Mouse (Mus musculus) CH12.LX (cell line): ENCODE results near the gene Mrpl46. TPM values are rescaled to one million over a fixed set of nuclear protein-coding genes. Genes with fewer than 3 reads are reported as not detected.

Experiments
- DNase-seq: peaks from one replicate; pipeline ENCODE4 v3.0.0-alpha.2; 2013; ENCODE audit errors: extremely low read depth
- H3K27ac ChIP-seq: 2 replicates; pipeline ENCODE4 v1.5.1; 2012; ENCODE audit warnings: low read depth, mild to moderate bottlenecking, control low read depth, moderate library complexity; ENCODE audit not compliant: insufficient read depth
- H3K27me3 ChIP-seq: replicated peaks from 2 replicates; pipeline ENCODE3; 2012; ENCODE audit warnings: inconsistent platforms
- H3K36me3 ChIP-seq, 2 experiments: replicated peaks in 1 of 2; 2 replicates each; pipeline versions ENCODE3 to v1.6.1; 2012; ENCODE audit warnings: inconsistent platforms in 1 of 2, low read length in 1 of 2, mild to moderate bottlenecking in 1 of 2, mixed read lengths in 1 of 2, moderate library complexity in 1 of 2; ENCODE audit not compliant: control insufficient read depth in 1 of 2, insufficient read depth in 1 of 2
- H3K4me1 ChIP-seq, 2 experiments: 2 replicates each; pipeline ENCODE4 v1.6.1; 2012; ENCODE audit warnings: inconsistent platforms in 1 of 2, moderate library complexity in 1 of 2; ENCODE audit not compliant: insufficient read depth in 2 of 2, control insufficient read depth in 1 of 2
- H3K4me2 ChIP-seq: 2 replicates; pipeline ENCODE4 v1.6.1; 2012; ENCODE audit warnings: low read depth, mild to moderate bottlenecking, control low read depth; ENCODE audit not compliant: poor library complexity, insufficient read depth, severe bottlenecking
- H3K4me3 ChIP-seq, 3 experiments: fragments of 150-350 bp in 1 of 3; sonication (generic) in 1 of 3; replicated peaks in 1 of 3; 2 replicates each; pipeline versions ENCODE3 to v1.5.1; 2011 to 2012; ENCODE audit warnings: low read depth in 2 of 3, low read length in 2 of 3, mild to moderate bottlenecking in 2 of 3, moderate library complexity in 2 of 3, control low read depth in 1 of 3, improper control_type of control experiment in 1 of 3, inconsistent platforms in 1 of 3, mixed read lengths in 1 of 3; ENCODE audit not compliant: poor library complexity in 1 of 3
- H3K79me2 ChIP-seq: replicated peaks from 2 replicates; pipeline ENCODE4 v1.6.1; 2012; ENCODE audit warnings: mild to moderate bottlenecking, moderate library complexity; ENCODE audit not compliant: control insufficient read depth, poor library complexity, insufficient read depth, severe bottlenecking; ENCODE audit errors: extremely low read depth
- H3K9ac ChIP-seq: 2 replicates; pipeline ENCODE4 v1.6.1; 2012; ENCODE audit warnings: low read depth, mild to moderate bottlenecking, control low read depth, moderate library complexity; ENCODE audit not compliant: insufficient read depth
- H3K9me3 ChIP-seq: replicated peaks from 2 replicates; pipeline ENCODE3; 2012; ENCODE audit warnings: low read length, inconsistent platforms, mixed read lengths
- BHLHE40 ChIP-seq: IDR thresholded peaks from 2 replicates; pipeline ENCODE4 v1.6.1; 2011; ENCODE audit warnings: mild to moderate bottlenecking, low read depth, low read length, improper control_type of control experiment
- CTCF ChIP-seq, 2 experiments: IDR thresholded peaks in 1 of 2; conservative IDR thresholded peaks in 1 of 2; 2 replicates each; pipeline ENCODE4 v1.5.1; 2011 to 2012; ENCODE audit warnings: low read depth in 2 of 2, low read length in 2 of 2, improper control_type of control experiment in 1 of 2, inconsistent platforms in 1 of 2, mild to moderate bottlenecking in 1 of 2, moderate library complexity in 1 of 2
- E2F4 ChIP-seq: IDR thresholded peaks from 2 replicates; pipeline ENCODE4 v1.6.1; 2011; ENCODE audit warnings: low read depth, low read length, improper control_type of control experiment; ENCODE audit not compliant: insufficient replicate concordance
- ELF1 ChIP-seq: IDR thresholded peaks from 2 replicates; pipeline ENCODE4 v1.6.1; 2014; ENCODE audit warnings: low read depth, mild to moderate bottlenecking, inconsistent platforms, low read length, improper control_type of control experiment
- EP300 ChIP-seq: IDR thresholded peaks from 2 replicates; pipeline ENCODE4 v1.6.1; 2011; ENCODE audit warnings: low read length, improper control_type of control experiment
- ETS1 ChIP-seq: conservative IDR thresholded peaks from 2 replicates; pipeline ENCODE4 v1.6.1; 2012; ENCODE audit warnings: low read depth, mild to moderate bottlenecking, inconsistent platforms, low read length, improper control_type of control experiment, moderate library complexity
- GABPA ChIP-seq: IDR thresholded peaks from 2 replicates; pipeline ENCODE4 v1.6.1; 2012; ENCODE audit warnings: low read depth, low read length, improper control_type of control experiment, inconsistent platforms; ENCODE audit not compliant: insufficient replicate concordance
- HCFC1 ChIP-seq: IDR thresholded peaks from 2 replicates; pipeline ENCODE4 v1.6.1; 2012; ENCODE audit warnings: low read depth, mild to moderate bottlenecking, inconsistent platforms, low read length, improper control_type of control experiment
- JUN ChIP-seq: IDR thresholded peaks from 2 replicates; pipeline ENCODE4 v1.6.1; 2011; ENCODE audit warnings: low read depth, mild to moderate bottlenecking, low read length, improper control_type of control experiment, moderate library complexity; ENCODE audit not compliant: insufficient read depth
- JUND ChIP-seq: conservative IDR thresholded peaks from 2 replicates; pipeline ENCODE4 v1.6.1; 2011; ENCODE audit warnings: low read depth, low read length, improper control_type of control experiment
- MAX ChIP-seq: IDR thresholded peaks from 2 replicates; pipeline ENCODE4 v1.6.1; 2011; ENCODE audit warnings: low read length, improper control_type of control experiment
- MEF2A ChIP-seq: IDR thresholded peaks from 2 replicates; pipeline ENCODE4 v1.6.1; 2014; ENCODE audit warnings: low read depth, mild to moderate bottlenecking, inconsistent platforms, low read length, improper control_type of control experiment, borderline replicate concordance
- NELFE ChIP-seq: IDR thresholded peaks from 2 replicates; pipeline ENCODE4 v1.6.1; 2011; ENCODE audit warnings: low read depth, low read length, improper control_type of control experiment
- NRF1 ChIP-seq: IDR thresholded peaks from 2 replicates; pipeline ENCODE4 v1.6.1; 2014; ENCODE audit warnings: low read depth, mild to moderate bottlenecking, inconsistent platforms, low read length, improper control_type of control experiment, moderate library complexity
- PAX5 ChIP-seq: IDR thresholded peaks from 2 replicates; pipeline ENCODE4 v1.6.1; 2012; ENCODE audit warnings: low read length, inconsistent platforms, mixed read lengths
- POLR2AphosphoS2 ChIP-seq: IDR thresholded peaks from 2 replicates; pipeline ENCODE4 v1.6.1; 2011; ENCODE audit warnings: low read depth, low read length, improper control_type of control experiment
- RAD21 ChIP-seq: IDR thresholded peaks from 2 replicates; pipeline ENCODE4 v1.6.1; 2011; ENCODE audit warnings: low read depth, mild to moderate bottlenecking, low read length, improper control_type of control experiment, moderate library complexity
- SMC3 ChIP-seq: IDR thresholded peaks from 2 replicates; pipeline ENCODE4 v1.6.1; 2011; ENCODE audit warnings: low read depth, low read length, improper control_type of control experiment
- TBP ChIP-seq: conservative IDR thresholded peaks from 2 replicates; pipeline ENCODE4 v1.6.1; 2011; ENCODE audit warnings: low read depth, low read length, improper control_type of control experiment
- TCF12 ChIP-seq: IDR thresholded peaks from 2 replicates; pipeline ENCODE4 v1.6.1; 2014; ENCODE audit warnings: low read depth, mild to moderate bottlenecking, inconsistent platforms, low read length, improper control_type of control experiment
- USF2 ChIP-seq: conservative IDR thresholded peaks from 2 replicates; pipeline ENCODE4 v1.6.1; 2011; ENCODE audit warnings: low read depth, low read length, improper control_type of control experiment
- ZKSCAN1 ChIP-seq: IDR thresholded peaks from 2 replicates; pipeline ENCODE4 v1.6.1; 2012; ENCODE audit warnings: low read depth, inconsistent platforms, low read length, improper control_type of control experiment, borderline replicate concordance
- ZMIZ1 ChIP-seq: IDR thresholded peaks from 2 replicates; pipeline ENCODE4 v1.6.1; 2012; ENCODE audit warnings: low read depth, mild to moderate bottlenecking, inconsistent platforms, low read length, improper control_type of control experiment
- dilution Hi-C: fragments of 300-500 bp; cut with MboI; formaldehyde crosslinking; loops from 2 replicates; pipeline ENCODE4 v1.14.3; 2020; ENCODE audit warnings: low sequenced_read_pairs; ENCODE audit not compliant: extremely low pct_unique_long_range_greater_than_20kb, extremely low pct_ligation_motif_present
- in situ Hi-C: fragments of 300-500 bp; cut with MboI; formaldehyde crosslinking; loops from 3 replicates; pipeline ENCODE4 v1.14.3; 2019; ENCODE audit warnings: low sequenced_read_pairs, low pct_ligation_motif_present, low pct_unique_long_range_greater_than_20kb, mixed read lengths
- polyA plus RNA-seq: library from polyadenylated mRNA; unstranded; fragments of >175 nt; gene quantifications from 2 replicates; pipeline ENCODE4 v1.2.1, GENCODE M21; 2012; ENCODE audit warnings: low read depth; ENCODE audit not compliant: insufficient read length
- total RNA-seq, 2 experiments: library from RNA; depleted of rRNA; stranded (reverse); fragments of 300-350 nt in 1 of 2; fragments of >200 nt in 1 of 2; gene quantifications; 2 replicates each; pipeline ENCODE4 v1.2.3; 2012 to 2014

The Mrpl46 gene
- total and polyA plus RNA-seq, 3 experiments = 56.1 to 63.2 (median 62.8) TPM

- dilution Hi-C loops (no loop called here), in situ Hi-C loops (no loop called here)
- H3K9ac ChIP-seq = no peak overlapping the region
- TF ChIP-seq USF2 (no peak), JUND (no peak), ZMIZ1 (no peak), TBP (no peak), ZKSCAN1 (no peak), PAX5 (no peak), E2F4 (no peak), EP300 (no peak), POLR2AphosphoS2 (no peak), ETS1 (no peak), NRF1 (no peak), GABPA (no peak), CTCF (conservative IDR thresholded peaks at IDR 0.05 in 1 of 2, IDR thresholded peaks at IDR 0.05 in 1 of 2; ENCODE audit: low read depth in 2 of 2, low read length in 2 of 2) (no peak), MEF2A (no peak), ELF1 (no peak), BHLHE40 (no peak), TCF12 (no peak), MAX (no peak), SMC3 (no peak)
- H3K27ac ChIP-seq = no peak overlapping the region
- no peaks in the 10 kb centered on the region for H3K9me3 ChIP-seq
- no peak overlapping the region for H3K4me2 ChIP-seq
- H3K4me3 ChIP-seq = no peak overlapping the region
- no peaks in the 10 kb centered on the region for H3K4me1 ChIP-seq
- no peaks in the 10 kb centered on the region for H3K79me2 ChIP-seq
- DNase-seq = no peak
- H3K36me3 ChIP-seq = peaks cover 0 to 4% of the 10 kb centered on the region in 2 experiments
- no peaks in the 10 kb centered on the region for H3K27me3 ChIP-seq
Observed at GRCm38 (mm10) chr7:78814766-78815165, 31.4 kb upstream of the Mrpl46 start.

DNA sequence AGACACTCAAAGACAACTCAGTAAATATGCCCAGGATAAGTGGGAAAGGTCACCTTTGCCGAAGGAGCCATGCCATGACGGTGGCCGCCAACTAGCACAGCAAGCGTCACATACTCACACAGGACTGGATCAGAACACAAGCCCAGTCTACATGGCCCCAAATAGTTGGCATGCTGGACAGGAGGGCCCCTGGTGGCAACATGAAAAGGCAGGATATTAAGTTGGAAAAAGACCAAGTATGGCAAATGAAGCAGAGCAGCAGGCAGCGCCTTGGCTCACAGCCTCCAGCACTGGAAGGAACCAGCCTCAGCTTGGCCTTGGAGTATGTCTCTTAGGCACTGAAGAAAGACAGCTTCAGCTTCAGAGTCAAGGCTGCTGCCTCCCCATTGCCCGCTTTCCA, 30.5 kb upstream of the Mrpl46 start:
- H3K27ac ChIP-seq = no peak overlapping the region
- no peaks in the 10 kb centered on the region for H3K36me3 ChIP-seq
- H3K27me3 ChIP-seq = no peaks in the 10 kb centered on the region
- no peaks in the 10 kb centered on the region for H3K4me1 ChIP-seq
- H3K4me2 ChIP-seq = no peak overlapping the region
- in situ Hi-C loops = no loop called here
- TF ChIP-seq NELFE (no peak), CTCF (conservative IDR thresholded peaks at IDR 0.05 in 1 of 2, IDR thresholded peaks at IDR 0.05 in 1 of 2; ENCODE audit: low read depth in 2 of 2, low read length in 2 of 2) (no peak), JUN (no peak), RAD21 (no peak), HCFC1 (no peak)
- H3K9me3 ChIP-seq = no peaks in the 10 kb centered on the region
- no peak for DNase-seq
- no peak overlapping the region for H3K9ac ChIP-seq
- dilution Hi-C loops = no loop called here
- no peak overlapping the region for H3K4me3 ChIP-seq
- H3K79me2 ChIP-seq = no peaks in the 10 kb centered on the region
